Mouse (Mus musculus) left cerebral cortex, postnatal 25 days (tissue): ENCODE measurements around the gene Zcchc17. TPM values are rescaled to one million over a fixed set of nuclear protein-coding genes. Genes with fewer than 3 reads are reported as not detected.

Experiments used
- DNase-seq, 2 experiments: peaks; one replicate each; pipeline ENCODE4 v3.0.0; 2022; ENCODE audit warnings: low spot score in 2 of 2, mixed read lengths in 1 of 2
- intact Hi-C: fragments of 180-260 bp; cut with DNase I; formaldehyde crosslinking; loops from one replicate; pipeline ENCODE4 v1.15.1; 2025
- total RNA-seq, 2 experiments: library from RNA; stranded (reverse); gene quantifications; 2 replicates each; pipeline ENCODE4 v1.2.3; 2021

Zcchc17 gene
- total RNA-seq, 2 experiments from 2014 or later: 66.5 to 68.5 TPM

GRCm38 (mm10) chr4:130321640-130322039 lies 38.1 kb downstream of the Zcchc17 start:
- DNase-seq: no peak
- intact Hi-C loops: no loop called here

- intact Hi-C loops: no loop called here
- no peak for DNase-seq
Measured at GRCm38 (mm10) chr4:130319564-130319963, 40.2 kb downstream of the Zcchc17 start.

GRCm38 (mm10) chr4:130318122-130318521 lies 41.6 kb downstream of the Zcchc17 start:
- DNase-seq: no peak
- intact Hi-C loops: no loop called here

- peak in 1 of 2 experiments; percentile 1 for DNase-seq
- intact Hi-C loops: no loop called here
Measured at GRCm38 (mm10) chr4:130316691-130317090, 43.1 kb downstream of the Zcchc17 start.

- intact Hi-C loops: no loop called here
- peak in 1 of 2 experiments; percentile 4 for DNase-seq
Measured at GRCm38 (mm10) chr4:130315771-130316527, 43.8 kb downstream of the Zcchc17 start.

- intact Hi-C loops: no loop called here
- DNase-seq: no peak
Measured at GRCm38 (mm10) chr4:130313552-130313951, 46.2 kb downstream of the Zcchc17 start.

- no peak for DNase-seq
- intact Hi-C loops: no loop called here
Measured at GRCm38 (mm10) chr4:130312526-130312925, 47.2 kb downstream of the Zcchc17 start.

- intact Hi-C loops: no loop called here
- DNase-seq: no peak
Measured at GRCm38 (mm10) chr4:130309254-130309653, 50.5 kb downstream of the Zcchc17 start.

GRCm38 (mm10) chr4:130308231-130309081 lies 51.3 kb downstream of the Zcchc17 start, which contains the start of the genes Fabp3 and Gm10570:
Gene Fabp3 (plus strand): TSS chr4:130308595.
Gene Gm10570 (minus strand): TSS chr4:130308674.
- intact Hi-C loops: no loop called here
- DNase-seq: peak; percentile 82 to 90

- peak; percentile 49 to 65 for DNase-seq
- intact Hi-C loops: no loop called here
Measured at GRCm38 (mm10) chr4:130307851-130308230, 51.9 kb downstream of the Zcchc17 start.

GRCm38 (mm10) chr4:130306796-130307630 lies 52.7 kb downstream of the Zcchc17 start:
- DNase-seq: no peak
- intact Hi-C loops: no loop called here

- DNase-seq: no peak
- intact Hi-C loops: no loop called here
Measured at GRCm38 (mm10) chr4:130304746-130305145, 55.0 kb downstream of the Zcchc17 start.

GRCm38 (mm10) chr4:130302285-130302870 lies 57.4 kb downstream of the Zcchc17 start:
- DNase-seq: no peak

GRCm38 (mm10) chr4:130299629-130300018 lies 60.1 kb downstream of the Zcchc17 start:
- intact Hi-C loops: no loop called here
- no peak for DNase-seq

More at GRCm38 (mm10) chr4:130302285-130302870, 57.4 kb downstream of the Zcchc17 start:
- intact Hi-C loops: no loop called here

- intact Hi-C loops: no loop called here
- DNase-seq: no peak
Measured at GRCm38 (mm10) chr4:130298877-130299628, 60.7 kb downstream of the Zcchc17 start.

- intact Hi-C loops: no loop called here
- DNase-seq: no peak
Measured at GRCm38 (mm10) chr4:130297123-130297529, 62.6 kb downstream of the Zcchc17 start.

GRCm38 (mm10) chr4:130296243-130296965 lies 63.3 kb downstream of the Zcchc17 start:
- intact Hi-C loops: no loop called here
- no peak for DNase-seq
